ENCODE assay signal across 9 mouse cellular contexts in the genomic region with DNA sequence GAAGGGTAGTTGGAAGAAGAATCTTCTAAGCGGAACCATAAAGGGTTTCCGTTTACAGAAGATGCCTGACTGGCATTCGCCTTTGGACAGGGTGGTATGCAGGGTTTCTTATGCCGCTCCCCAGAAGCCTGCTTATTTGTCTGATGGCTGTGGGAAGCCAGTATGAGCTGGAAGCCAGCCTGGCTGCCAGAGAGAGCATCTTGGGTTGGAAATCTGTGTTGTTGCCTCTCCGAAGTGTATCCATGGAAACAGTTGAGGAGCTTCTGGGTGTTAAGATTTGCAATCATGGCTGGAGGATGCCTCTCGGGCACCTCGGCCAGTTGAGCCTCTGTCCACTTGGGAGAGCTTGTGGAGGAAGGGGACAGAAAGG.
DNase-seq lines count a peak whose midpoint lies in the region.
"Had no signal": no experiment of that assay in that cellular context is flagged by ENCODE, and none has a peak within 500 bp of the region (broad histone marks: within the 10 kb centered on the region; RNA-seq: fewer than 3 reads in every experiment).

No protein-coding gene starts in this region.

- intact Hi-C loops in left cerebral cortex, postnatal 36 days (cut with DNase I) = loop anchor here (5.0 to 10.0 kb wide), 2 partner anchors 92 to 185 kb away; no protein-coding TSS in a partner anchor

- peak; percentile 73 to 79 for DNase-seq in cerebellum, postnatal 10 days
- no peak for DNase-seq in cerebellum, adult 11 months
- DNase-seq in retina, postnatal 1 day = peak; percentile 24
- no peak for DNase-seq in retina, embryonic 14.5 days (ENCODE audit: low spot score)
- peak; percentile 41 to 46 for DNase-seq in left cerebral cortex, postnatal 36 days (ENCODE audit: low spot score in 2 of 2)
- DNase-seq in thymus, postnatal 10 days (ENCODE audit: low spot score in 2 of 2) = no peak
- DNase-seq in urinary bladder, postnatal 4 days (ENCODE audit: low spot score in 2 of 2) = no peak
- no peak for DNase-seq in embryo, embryonic 10 days (ENCODE audit: low spot score)
- DNase-seq: kidney, adult 2 months had no signal

Comparison
In these comparisons a context has a peak if more than half of its experiments do, and no peak if none do; other contexts are left out.
1. DNase-seq: peak in cerebellum, postnatal 10 days (2 of 2), retina, postnatal 1 day (single experiment) and left cerebral cortex, postnatal 36 days (2 of 2); none in cerebellum, adult 11 months (single experiment), retina, embryonic 14.5 days (single experiment), thymus, postnatal 10 days (0 of 2), urinary bladder, postnatal 4 days (0 of 2) and embryo, embryonic 10 days (single experiment).